Mouse (Mus musculus): ENCODE data around the gene Mrgprd. TPM values are rescaled to one million over a fixed set of nuclear protein-coding genes. Genes with fewer than 3 reads are reported as not detected.

Mrgprd gene
- polyA plus RNA-seq, 2 experiments from 2014 or later = 0.09 TPM; not detected in 1

GRCm38 (mm10) chr7:145304153-145304552 is 10.5 kb upstream of the Mrgprd start:
- ATAC-seq = no peak

DNA sequence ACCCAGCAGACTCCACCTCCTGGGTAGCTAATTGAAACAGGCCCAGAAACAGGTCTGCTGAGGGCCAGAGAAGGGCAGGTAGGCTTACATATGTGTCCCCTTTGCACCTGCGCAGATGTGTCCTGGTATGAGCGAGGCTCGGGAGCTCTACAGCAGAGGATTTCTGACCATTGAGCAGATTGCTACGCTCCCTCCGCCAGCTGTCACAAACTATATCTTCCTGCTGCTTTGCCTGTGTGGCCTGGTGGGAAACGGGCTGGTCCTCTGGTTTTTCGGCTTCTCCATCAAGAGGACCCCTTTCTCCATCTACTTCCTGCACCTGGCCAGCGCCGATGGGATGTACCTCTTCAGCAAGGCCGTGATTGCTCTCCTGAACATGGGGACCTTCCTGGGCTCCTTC is 7.0 kb upstream of the Mrgprd start:
- no peak for ATAC-seq

- ATAC-seq = no peak
Observed at GRCm38 (mm10) chr7:145308061-145308675, 6.5 kb upstream of the Mrgprd start.

DNA sequence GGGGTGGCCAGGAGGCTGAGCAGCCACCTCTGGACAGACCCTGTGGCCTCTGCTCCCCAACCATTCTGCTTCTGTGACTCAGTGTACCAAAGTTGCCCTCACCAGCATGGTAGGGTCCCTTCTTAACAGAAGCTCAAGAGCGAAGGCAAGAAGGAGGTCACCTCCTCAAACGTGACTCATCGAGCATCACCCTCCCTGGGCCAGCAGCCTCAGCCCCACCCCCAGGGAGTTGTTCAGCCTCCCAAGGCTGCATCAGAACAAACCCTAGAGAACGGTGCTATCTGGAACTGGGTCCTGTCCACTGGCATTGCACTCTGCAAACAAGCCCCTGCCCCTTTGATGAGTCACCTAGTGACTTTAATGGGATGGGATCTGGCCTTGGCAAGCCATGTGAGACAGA is 5.8 kb upstream of the Mrgprd start:
- ATAC-seq = no peak

GRCm38 (mm10) chr7:145309877-145310276 is 4.8 kb upstream of the Mrgprd start:
- no peak for ATAC-seq

GRCm38 (mm10) chr7:145310526-145310925 is 4.1 kb upstream of the Mrgprd start:
- ATAC-seq = no peak

- ATAC-seq = no peak
Observed at GRCm38 (mm10) chr7:145312137-145312536, 2.5 kb upstream of the Mrgprd start.

- ATAC-seq = no peak
Observed at GRCm38 (mm10) chr7:145317522-145317921, 2.9 kb downstream of the Mrgprd start.

- no peak for ATAC-seq
Observed at GRCm38 (mm10) chr7:145319481-145319880, 4.8 kb downstream of the Mrgprd start.

DNA sequence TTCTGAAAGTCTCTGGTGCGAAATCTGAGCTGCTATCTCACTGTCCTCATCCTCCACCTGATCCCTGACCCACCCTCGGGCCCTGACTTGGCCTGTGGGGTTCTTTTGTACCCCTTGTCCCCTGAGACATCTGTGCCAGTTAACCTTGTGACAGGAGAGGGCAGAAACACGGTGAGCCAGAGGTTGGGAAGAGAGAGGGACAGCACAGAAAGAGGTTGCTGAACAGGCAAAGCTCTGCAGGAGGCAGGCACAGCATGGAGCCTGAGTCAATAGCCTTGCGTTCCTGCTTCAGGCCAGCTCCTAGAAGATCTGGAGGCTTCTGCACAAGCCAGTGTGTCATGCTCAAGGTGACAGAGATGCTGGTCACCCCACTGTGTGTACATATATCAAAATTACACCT is 9.0 kb downstream of the Mrgprd start:
- no peak for ATAC-seq

GRCm38 (mm10) chr7:145325697-145326096 is 11.1 kb downstream of the Mrgprd start:
- no peak for ATAC-seq

GRCm38 (mm10) chr7:145329982-145330381 is 15.3 kb downstream of the Mrgprd start:
- no peak for ATAC-seq

DNA sequence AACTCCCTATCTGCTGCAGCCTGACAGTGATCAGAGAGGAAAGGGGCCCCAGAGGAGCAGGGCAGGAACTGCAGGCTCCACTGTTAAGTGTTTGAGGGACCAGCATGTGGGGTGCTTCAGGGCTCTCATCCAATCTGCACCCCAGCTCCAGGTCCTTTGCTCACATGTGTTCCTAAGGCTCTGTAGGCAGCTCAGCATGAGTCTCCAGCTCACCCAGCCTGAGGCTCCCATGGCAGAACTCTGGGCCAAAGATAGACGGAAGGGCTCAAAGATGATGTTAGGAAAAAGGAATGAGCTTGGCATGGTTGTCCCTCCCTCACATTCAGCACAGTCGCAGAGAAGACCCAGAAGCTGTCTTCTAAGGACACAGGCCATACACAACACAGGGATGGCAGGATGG is 16.0 kb downstream of the Mrgprd start:
- no peak for ATAC-seq

- no peak for ATAC-seq
Observed at GRCm38 (mm10) chr7:145332376-145333041, 17.9 kb downstream of the Mrgprd start.

DNA sequence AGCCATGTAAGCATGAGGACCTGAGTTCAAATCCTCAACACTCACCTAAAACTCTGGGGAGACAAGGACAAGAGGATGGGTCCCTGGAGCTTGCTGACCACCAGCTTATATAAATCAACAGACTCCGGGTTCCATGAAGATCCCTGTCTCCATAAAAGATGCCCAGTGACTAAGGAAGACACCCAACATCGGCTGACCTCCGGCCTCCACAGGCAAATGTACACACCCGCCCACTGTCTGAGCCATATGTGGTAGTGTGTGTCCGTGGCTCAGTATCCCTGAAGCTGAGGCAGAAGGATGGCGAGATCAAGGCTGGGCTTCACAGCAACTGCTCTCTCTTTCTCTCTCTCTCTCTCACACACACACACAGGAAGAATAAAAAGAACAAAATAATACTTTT is 19.3 kb downstream of the Mrgprd start:
- no peak for ATAC-seq

DNA sequence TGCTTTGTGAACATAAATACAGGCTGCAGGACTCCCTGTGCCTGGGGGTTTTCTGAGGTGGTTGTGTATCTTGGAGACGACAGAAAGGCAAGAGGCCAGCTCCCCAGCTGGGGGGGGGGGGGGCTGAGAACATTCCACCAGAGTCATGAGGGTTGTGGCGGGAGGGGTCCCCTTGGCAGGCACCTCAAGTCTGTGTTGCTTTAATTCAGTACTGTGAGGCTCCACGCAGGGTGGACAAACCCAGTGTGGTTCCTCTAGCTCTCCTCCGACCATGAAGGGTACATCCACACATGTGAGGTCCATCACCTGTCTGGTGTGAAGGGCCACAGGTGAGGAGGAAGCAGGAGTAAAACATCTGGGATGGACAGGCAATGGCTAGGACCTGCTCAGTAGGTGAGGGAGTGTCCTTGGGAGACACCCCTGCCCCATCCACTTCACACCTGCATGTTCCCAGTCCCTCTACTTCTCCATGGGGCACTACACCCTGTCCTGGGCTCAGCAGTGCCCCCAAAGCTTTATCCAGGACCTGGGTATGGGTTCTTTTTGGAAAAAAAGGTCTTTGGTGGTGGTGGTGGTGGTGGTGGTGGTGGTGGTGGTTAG is 19.9 kb downstream of the Mrgprd start:
- ATAC-seq = no peak

GRCm38 (mm10) chr7:145335199-145335598 is 20.6 kb downstream of the Mrgprd start:
- no peak for ATAC-seq

- no peak for ATAC-seq
Observed at GRCm38 (mm10) chr7:145335616-145336332, 21.1 kb downstream of the Mrgprd start.

DNA sequence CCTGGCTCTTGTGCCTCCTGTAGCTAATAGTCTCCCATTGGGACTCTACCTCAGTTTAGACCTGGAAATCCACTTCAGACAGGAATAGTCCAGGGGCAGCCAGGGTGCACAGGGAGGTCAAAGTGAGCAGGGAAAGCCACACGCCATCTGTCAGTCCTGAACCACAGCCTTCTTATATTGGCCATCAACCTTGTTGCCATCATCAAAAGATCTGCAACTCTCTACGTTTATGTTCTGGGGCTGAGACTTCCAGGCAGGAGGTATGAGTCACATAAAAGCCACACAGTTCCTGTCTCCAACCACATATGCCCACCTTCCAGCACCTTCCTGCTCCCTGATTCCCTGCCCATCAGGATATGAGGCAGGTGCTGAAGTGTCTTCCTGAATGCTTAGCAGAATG is 23.3 kb downstream of the Mrgprd start:
- no peak for ATAC-seq

DNA sequence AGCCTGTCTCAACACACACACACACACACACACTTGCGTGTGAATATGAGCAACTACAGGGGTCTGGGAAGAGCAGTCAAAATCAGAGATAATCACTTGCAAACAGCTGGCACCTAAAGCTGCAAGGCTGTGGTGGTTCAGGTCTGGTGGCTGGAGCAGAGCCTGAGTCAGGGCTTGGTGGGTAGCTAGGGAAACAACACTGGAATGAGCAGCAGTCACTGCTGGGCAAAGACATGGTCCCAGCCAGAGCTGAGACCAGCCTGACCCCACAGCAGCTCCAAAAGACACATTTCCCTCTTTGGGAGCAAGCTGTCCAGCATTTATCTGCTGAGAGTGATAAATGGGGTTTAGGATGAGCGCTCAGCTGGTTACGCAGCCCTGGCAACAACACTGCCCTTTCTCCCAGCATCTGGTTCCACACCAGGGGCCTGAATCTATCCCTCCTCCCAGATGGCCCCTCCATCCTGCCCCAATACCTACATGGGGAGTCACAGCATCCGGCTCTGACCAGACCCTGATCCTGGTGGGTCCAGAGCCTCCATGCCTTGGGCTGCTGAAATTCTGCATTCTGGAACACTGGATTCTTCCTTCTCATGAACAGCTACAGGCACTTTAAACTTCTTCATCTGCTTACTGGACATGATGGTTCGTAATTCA is 25.7 kb downstream of the Mrgprd start:
- peak; percentile 26 for ATAC-seq
